Mouse (Mus musculus) megakaryocyte, embryonic 14.5 days (primary cell): ENCODE measurements around the gene Olig3.

Experiments used
- FLI1 ChIP-seq: IDR thresholded peaks from 2 replicates; pipeline ENCODE4 v1.6.1; 2012; ENCODE audit warnings: low read length, inconsistent platforms, mixed read lengths
- GATA1 ChIP-seq: IDR thresholded peaks from 3 replicates; pipeline ENCODE4 v1.6.1; 2012; ENCODE audit warnings: mixed read lengths, low read length, inconsistent platforms, borderline replicate concordance

GRCm38 (mm10) chr10:19353631-19354030 is 2.7 kb upstream of the Olig3 start:
- TF ChIP-seq GATA1 (no peak), FLI1 (no peak)
